Mouse (Mus musculus): ENCODE data around the gene Gpank1.
"Not testable (repeated sequence)": the region's sequence is repeated elsewhere in the genome, so short reads cannot be mapped to it uniquely, and the experiment has no call there.

Gpank1 gene

GRCm38 (mm10) chr17:35100196-35100765 lies 21.0 kb upstream of the Gpank1 start:
- no peak for DNase-seq

GRCm38 (mm10) chr17:35101161-35101560 lies 20.1 kb upstream of the Gpank1 start:
- DNase-seq, result no peak

GRCm38 (mm10) chr17:35102299-35102698 lies 19.0 kb upstream of the Gpank1 start:
- no peak for DNase-seq

- DNase-seq, result peak; percentile 88
These were observed 18.0 kb upstream of the Gpank1 start for GRCm38 (mm10) chr17:35103221-35103690.

- no peak for DNase-seq
These were observed 17.2 kb upstream of the Gpank1 start for GRCm38 (mm10) chr17:35104079-35104478.

GRCm38 (mm10) chr17:35104754-35105153 lies 16.5 kb upstream of the Gpank1 start:
- no peak for DNase-seq

- peak; percentile 47 for DNase-seq
These were observed 15.4 kb upstream of the Gpank1 start for GRCm38 (mm10) chr17:35105740-35106389.

- DNase-seq, result no peak
These were observed 14.7 kb upstream of the Gpank1 start for GRCm38 (mm10) chr17:35106522-35106921.

GRCm38 (mm10) chr17:35108097-35108496 lies 13.2 kb upstream of the Gpank1 start, which contains the start of gene Ly6g5c:
Gene Ly6g5c, plus strand, starts transcription at chr17:35108279.
- DNase-seq, result no peak

- no peak for DNase-seq
These were observed 9.5 kb upstream of the Gpank1 start for GRCm38 (mm10) chr17:35111774-35112173.

GRCm38 (mm10) chr17:35115046-35116019 lies 5.9 kb upstream of the Gpank1 start, which contains the start of gene Ly6g5b:
Gene Ly6g5b, minus strand, starts transcription at chr17:35115428.
- no peak for DNase-seq

GRCm38 (mm10) chr17:35120745-35121142 lies 511 bp upstream of the Gpank1 start:
- peak; percentile 62 for DNase-seq

- DNase-seq, result peak; percentile 69
These were observed 632 bp downstream of the Gpank1 start, which contains the start of gene Csnk2b for GRCm38 (mm10) chr17:35121871-35122303. Gene Csnk2b, minus strand, starts transcription at chr17:35122053.

- DNase-seq, result not testable (repeated sequence)
These were observed 2.0 kb downstream of the Gpank1 start for GRCm38 (mm10) chr17:35123287-35123686.

- DNase-seq, result peak; percentile 55
These were observed 3.1 kb downstream of the Gpank1 start for GRCm38 (mm10) chr17:35124261-35124896.

GRCm38 (mm10) chr17:35125081-35125480 lies 3.8 kb downstream of the Gpank1 start:
- DNase-seq, result no peak

GRCm38 (mm10) chr17:35125578-35125977 lies 4.3 kb downstream of the Gpank1 start:
- no peak for DNase-seq

GRCm38 (mm10) chr17:35126206-35126611 lies 5.0 kb downstream of the Gpank1 start, which contains the start of gene D17H6S53E:
Gene D17H6S53E, plus strand, starts transcription at chr17:35126373.
- DNase-seq, result peak; percentile 74

GRCm38 (mm10) chr17:35127017-35127416 lies 5.8 kb downstream of the Gpank1 start:
- DNase-seq, result no peak

- no peak for DNase-seq
These were observed 7.7 kb downstream of the Gpank1 start for GRCm38 (mm10) chr17:35128996-35129395.

- no peak for DNase-seq
These were observed 9.8 kb downstream of the Gpank1 start for GRCm38 (mm10) chr17:35131038-35131437.

- DNase-seq, result peak; percentile 70
These were observed 10.4 kb downstream of the Gpank1 start, which contains the start of gene Apom for GRCm38 (mm10) chr17:35131500-35132173. Gene Apom, minus strand, starts transcription at chr17:35132050.

Measured in kidney, adult 9 months (tissue).